Mouse (Mus musculus) lung, adult 2 months (tissue): Measurements from ENCODE around the gene Prr5l.

Source experiments
- CTCF ChIP-seq: fragments of 200-500 bp; IDR thresholded peaks from 2 replicates; pipeline ENCODE4 v1.5.1; 2011; ENCODE audit warnings: mild to moderate bottlenecking, low read length, control low read depth; ENCODE audit not compliant: insufficient read depth
- POLR2A ChIP-seq: fragments of 200-500 bp; IDR thresholded peaks from 2 replicates; pipeline ENCODE4 v1.6.1; 2011; ENCODE audit warnings: low read depth, mild to moderate bottlenecking, control low read depth, low read length, borderline replicate concordance; ENCODE audit errors: extremely low read depth

- TF ChIP-seq POLR2A (no peak), CTCF (no peak)
Measured at GRCm38 (mm10) chr2:101759523-101760277, 123.1 kb downstream of the Prr5l start.
